Mouse (Mus musculus) CH12.LX (cell line): ENCODE data around the gene Zglp1. TPM values are rescaled to one million over a fixed set of nuclear protein-coding genes. Genes with fewer than 3 reads are reported as not detected.

ENCODE experiments used
- DNase-seq: peaks from one replicate; pipeline ENCODE4 v3.0.0-alpha.2; 2013; ENCODE audit errors: extremely low read depth
- H3K27ac ChIP-seq: 2 replicates; pipeline ENCODE4 v1.5.1; 2012; ENCODE audit warnings: low read depth, mild to moderate bottlenecking, control low read depth, moderate library complexity; ENCODE audit not compliant: insufficient read depth
- H3K27me3 ChIP-seq: replicated peaks from 2 replicates; pipeline ENCODE3; 2012; ENCODE audit warnings: inconsistent platforms
- H3K36me3 ChIP-seq, 2 experiments: replicated peaks in 1 of 2; 2 replicates each; pipeline versions ENCODE3 to v1.6.1; 2012; ENCODE audit warnings: inconsistent platforms in 1 of 2, low read length in 1 of 2, mild to moderate bottlenecking in 1 of 2, mixed read lengths in 1 of 2, moderate library complexity in 1 of 2; ENCODE audit not compliant: control insufficient read depth in 1 of 2, insufficient read depth in 1 of 2
- H3K4me1 ChIP-seq, 2 experiments: 2 replicates each; pipeline ENCODE4 v1.6.1; 2012; ENCODE audit warnings: inconsistent platforms in 1 of 2, moderate library complexity in 1 of 2; ENCODE audit not compliant: insufficient read depth in 2 of 2, control insufficient read depth in 1 of 2
- H3K4me2 ChIP-seq: 2 replicates; pipeline ENCODE4 v1.6.1; 2012; ENCODE audit warnings: low read depth, mild to moderate bottlenecking, control low read depth; ENCODE audit not compliant: poor library complexity, insufficient read depth, severe bottlenecking
- H3K4me3 ChIP-seq, 3 experiments: fragments of 150-350 bp in 1 of 3; sonication (generic) in 1 of 3; replicated peaks in 1 of 3; 2 replicates each; pipeline versions ENCODE3 to v1.5.1; 2011 to 2012; ENCODE audit warnings: low read depth in 2 of 3, low read length in 2 of 3, mild to moderate bottlenecking in 2 of 3, moderate library complexity in 2 of 3, control low read depth in 1 of 3, improper control_type of control experiment in 1 of 3, inconsistent platforms in 1 of 3, mixed read lengths in 1 of 3; ENCODE audit not compliant: poor library complexity in 1 of 3
- H3K79me2 ChIP-seq: replicated peaks from 2 replicates; pipeline ENCODE4 v1.6.1; 2012; ENCODE audit warnings: mild to moderate bottlenecking, moderate library complexity; ENCODE audit not compliant: control insufficient read depth, poor library complexity, insufficient read depth, severe bottlenecking; ENCODE audit errors: extremely low read depth
- H3K9ac ChIP-seq: 2 replicates; pipeline ENCODE4 v1.6.1; 2012; ENCODE audit warnings: low read depth, mild to moderate bottlenecking, control low read depth, moderate library complexity; ENCODE audit not compliant: insufficient read depth
- H3K9me3 ChIP-seq: replicated peaks from 2 replicates; pipeline ENCODE3; 2012; ENCODE audit warnings: low read length, inconsistent platforms, mixed read lengths
- BHLHE40 ChIP-seq: IDR thresholded peaks from 2 replicates; pipeline ENCODE4 v1.6.1; 2011; ENCODE audit warnings: mild to moderate bottlenecking, low read depth, low read length, improper control_type of control experiment
- CHD2 ChIP-seq: IDR thresholded peaks from 2 replicates; pipeline ENCODE4 v1.6.1; 2011; ENCODE audit warnings: low read length, improper control_type of control experiment
- E2F4 ChIP-seq: IDR thresholded peaks from 2 replicates; pipeline ENCODE4 v1.6.1; 2011; ENCODE audit warnings: low read depth, low read length, improper control_type of control experiment; ENCODE audit not compliant: insufficient replicate concordance
- ETS1 ChIP-seq: conservative IDR thresholded peaks from 2 replicates; pipeline ENCODE4 v1.6.1; 2012; ENCODE audit warnings: low read depth, mild to moderate bottlenecking, inconsistent platforms, low read length, improper control_type of control experiment, moderate library complexity
- HCFC1 ChIP-seq: IDR thresholded peaks from 2 replicates; pipeline ENCODE4 v1.6.1; 2012; ENCODE audit warnings: low read depth, mild to moderate bottlenecking, inconsistent platforms, low read length, improper control_type of control experiment
- JUN ChIP-seq: IDR thresholded peaks from 2 replicates; pipeline ENCODE4 v1.6.1; 2011; ENCODE audit warnings: low read depth, mild to moderate bottlenecking, low read length, improper control_type of control experiment, moderate library complexity; ENCODE audit not compliant: insufficient read depth
- JUND ChIP-seq: conservative IDR thresholded peaks from 2 replicates; pipeline ENCODE4 v1.6.1; 2011; ENCODE audit warnings: low read depth, low read length, improper control_type of control experiment
- KAT2A ChIP-seq: IDR thresholded peaks from 2 replicates; pipeline ENCODE4 v1.6.1; 2012; ENCODE audit warnings: low read length, improper control_type of control experiment, inconsistent platforms; ENCODE audit not compliant: insufficient replicate concordance
- MAX ChIP-seq: IDR thresholded peaks from 2 replicates; pipeline ENCODE4 v1.6.1; 2011; ENCODE audit warnings: low read length, improper control_type of control experiment
- MAZ ChIP-seq: IDR thresholded peaks from 2 replicates; pipeline ENCODE4 v1.6.1; 2012; ENCODE audit warnings: low read depth, mild to moderate bottlenecking, inconsistent platforms, low read length, improper control_type of control experiment, moderate library complexity
- MXI1 ChIP-seq: IDR thresholded peaks from 2 replicates; pipeline ENCODE4 v1.6.1; 2011; ENCODE audit warnings: mild to moderate bottlenecking, low read depth, low read length, improper control_type of control experiment
- MYC ChIP-seq: IDR thresholded peaks from 2 replicates; pipeline ENCODE4 v1.6.1; 2011; ENCODE audit warnings: low read depth, mild to moderate bottlenecking, improper control_type of control experiment, low read length
- NRF1 ChIP-seq: IDR thresholded peaks from 2 replicates; pipeline ENCODE4 v1.6.1; 2014; ENCODE audit warnings: low read depth, mild to moderate bottlenecking, inconsistent platforms, low read length, improper control_type of control experiment, moderate library complexity
- PAX5 ChIP-seq: IDR thresholded peaks from 2 replicates; pipeline ENCODE4 v1.6.1; 2012; ENCODE audit warnings: low read length, inconsistent platforms, mixed read lengths
- POLR2A ChIP-seq: IDR thresholded peaks from 2 replicates; pipeline ENCODE4 v1.6.1; 2011; ENCODE audit warnings: low read depth, mild to moderate bottlenecking, improper control_type of control experiment, low read length
- POLR2AphosphoS2 ChIP-seq: IDR thresholded peaks from 2 replicates; pipeline ENCODE4 v1.6.1; 2011; ENCODE audit warnings: low read depth, low read length, improper control_type of control experiment
- RAD21 ChIP-seq: IDR thresholded peaks from 2 replicates; pipeline ENCODE4 v1.6.1; 2011; ENCODE audit warnings: low read depth, mild to moderate bottlenecking, low read length, improper control_type of control experiment, moderate library complexity
- SIN3A ChIP-seq: IDR thresholded peaks from 2 replicates; pipeline ENCODE4 v1.6.1; 2012; ENCODE audit warnings: low read length, improper control_type of control experiment, inconsistent platforms
- SMC3 ChIP-seq: IDR thresholded peaks from 2 replicates; pipeline ENCODE4 v1.6.1; 2011; ENCODE audit warnings: low read depth, low read length, improper control_type of control experiment
- TBP ChIP-seq: conservative IDR thresholded peaks from 2 replicates; pipeline ENCODE4 v1.6.1; 2011; ENCODE audit warnings: low read depth, low read length, improper control_type of control experiment
- TCF12 ChIP-seq: IDR thresholded peaks from 2 replicates; pipeline ENCODE4 v1.6.1; 2014; ENCODE audit warnings: low read depth, mild to moderate bottlenecking, inconsistent platforms, low read length, improper control_type of control experiment
- UBTF ChIP-seq: IDR thresholded peaks from 2 replicates; pipeline ENCODE4 v1.6.1; 2012; ENCODE audit warnings: low read depth, mild to moderate bottlenecking, inconsistent platforms, low read length, improper control_type of control experiment, moderate library complexity
- USF1 ChIP-seq: IDR thresholded peaks from 2 replicates; pipeline ENCODE4 v1.6.1; 2014; ENCODE audit warnings: low read depth, mild to moderate bottlenecking, inconsistent platforms, low read length, improper control_type of control experiment
- ZC3H11A ChIP-seq: IDR thresholded peaks from 2 replicates; pipeline ENCODE4 v1.6.1; 2012; ENCODE audit warnings: low read depth, mild to moderate bottlenecking, inconsistent platforms, low read length, improper control_type of control experiment
- ZKSCAN1 ChIP-seq: IDR thresholded peaks from 2 replicates; pipeline ENCODE4 v1.6.1; 2012; ENCODE audit warnings: low read depth, inconsistent platforms, low read length, improper control_type of control experiment, borderline replicate concordance
- ZNF384 ChIP-seq: IDR thresholded peaks from 2 replicates; pipeline ENCODE4 v1.6.1; 2012; ENCODE audit warnings: low read depth, low read length, improper control_type of control experiment, inconsistent platforms
- dilution Hi-C: fragments of 300-500 bp; cut with MboI; formaldehyde crosslinking; loops from 2 replicates; pipeline ENCODE4 v1.14.3; 2020; ENCODE audit warnings: low sequenced_read_pairs; ENCODE audit not compliant: extremely low pct_unique_long_range_greater_than_20kb, extremely low pct_ligation_motif_present
- in situ Hi-C: fragments of 300-500 bp; cut with MboI; formaldehyde crosslinking; loops from 3 replicates; pipeline ENCODE4 v1.14.3; 2019; ENCODE audit warnings: low sequenced_read_pairs, low pct_ligation_motif_present, low pct_unique_long_range_greater_than_20kb, mixed read lengths
- polyA plus RNA-seq: library from polyadenylated mRNA; unstranded; fragments of >175 nt; gene quantifications from 2 replicates; pipeline ENCODE4 v1.2.1, GENCODE M21; 2012; ENCODE audit warnings: low read depth; ENCODE audit not compliant: insufficient read length
- total RNA-seq, 2 experiments: library from RNA; depleted of rRNA; stranded (reverse); fragments of 300-350 nt in 1 of 2; fragments of >200 nt in 1 of 2; gene quantifications; 2 replicates each; pipeline ENCODE4 v1.2.3; 2012 to 2014

The Zglp1 gene
- total and polyA plus RNA-seq, 3 experiments, result 0.87 to 1.3 TPM; not detected in 1

DNA sequence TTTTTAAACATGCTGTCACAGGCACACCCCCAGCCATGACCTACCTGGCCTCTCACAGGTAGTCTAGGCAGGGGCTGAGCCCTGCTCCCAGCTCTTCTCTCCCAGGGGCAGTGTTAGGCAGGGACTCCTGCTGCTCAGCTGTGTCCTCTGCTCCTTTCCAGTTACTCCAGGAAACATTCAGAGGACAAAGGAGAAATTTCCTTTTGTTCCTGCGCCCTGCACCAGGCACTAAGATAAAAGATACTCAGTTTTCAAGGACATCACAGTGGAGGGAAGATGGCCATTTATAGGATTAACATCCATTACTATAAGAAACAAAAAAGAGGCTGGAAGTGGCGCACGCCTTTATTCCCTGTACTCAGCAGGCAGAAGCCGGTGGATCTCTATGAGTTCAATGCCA lies 29.1 kb upstream of the Zglp1 start:
- H3K79me2 ChIP-seq, result peaks cover 5% of the 10 kb centered on the region
- H3K27ac ChIP-seq, result no peak overlapping the region
- in situ Hi-C loops (no loop called here), dilution Hi-C loops (no loop called here)
- DNase-seq, result no peak
- no peaks in the 10 kb centered on the region for H3K9me3 ChIP-seq
- H3K36me3 ChIP-seq, result peaks cover 5 to 19% of the 10 kb centered on the region in 2 experiments
- no peak overlapping the region for H3K4me2 ChIP-seq
- no peak for TF ChIP-seq TCF12
- TF ChIP-seq ETS1, result no peak
- TF ChIP-seq ZNF384, result no peak
- TF ChIP-seq HCFC1, result no peak
- TF ChIP-seq MYC, result no peak
- TF ChIP-seq NRF1, result no peak
- TF ChIP-seq JUN, result no peak
- no peak for TF ChIP-seq MAX
- no peak for TF ChIP-seq TBP
- TF ChIP-seq ZC3H11A, result no peak
- no peak for TF ChIP-seq SIN3A
- no peak for TF ChIP-seq BHLHE40
- no peak for TF ChIP-seq UBTF
- no peak for TF ChIP-seq MAZ
- TF ChIP-seq RAD21, result no peak
- no peak for TF ChIP-seq E2F4
- no peak for TF ChIP-seq PAX5
- TF ChIP-seq MXI1, result no peak
- TF ChIP-seq SMC3, result no peak
- no peaks in the 10 kb centered on the region for H3K27me3 ChIP-seq
- H3K4me3 ChIP-seq, result no peak overlapping the region
- no peak overlapping the region for H3K9ac ChIP-seq
- H3K4me1 ChIP-seq, result peaks cover 12 to 45% of the 10 kb centered on the region in 2 experiments

DNA sequence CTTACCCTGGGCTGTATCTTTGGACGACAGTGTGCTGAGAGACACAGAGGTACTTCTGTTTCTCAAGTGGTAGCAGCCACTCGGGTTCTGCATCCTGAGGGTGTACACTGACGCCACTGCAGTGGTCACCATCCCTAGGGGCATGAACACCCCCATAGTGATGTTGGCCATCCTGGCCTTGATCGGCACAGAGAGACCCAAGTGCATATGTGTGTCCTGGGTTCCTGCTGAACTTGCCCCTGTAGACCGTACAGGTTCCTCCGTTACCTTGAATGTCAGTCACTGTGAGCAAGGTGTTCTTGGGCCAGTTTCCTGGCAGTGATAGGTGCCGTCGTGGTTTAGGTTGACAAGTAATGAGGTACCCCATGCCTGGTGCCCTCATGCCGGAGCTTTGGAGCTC lies 26.5 kb upstream of the Zglp1 start:
- Histone ChIP-seq H3K9ac (no peak overlapping the region), H3K79me2 (peaks cover 30% of the 10 kb centered on the region), H3K27me3 (no peaks in the 10 kb centered on the region), H3K27ac (no peak overlapping the region), H3K4me1 (peaks cover 16 to 46% of the 10 kb centered on the region in 2 experiments), H3K9me3 (no peaks in the 10 kb centered on the region), H3K36me3 (peaks cover 27 to 44% of the 10 kb centered on the region in 2 experiments), H3K4me3 (no peak overlapping the region), H3K4me2 (no peak overlapping the region)
- no peak for DNase-seq
- no peak for TF ChIP-seq NRF1
- no peak for TF ChIP-seq USF1
- TF ChIP-seq TCF12, result no peak
- TF ChIP-seq ZKSCAN1, result no peak
- TF ChIP-seq ETS1, result no peak
- no peak for TF ChIP-seq POLR2A
- no peak for TF ChIP-seq JUND
- TF ChIP-seq CHD2, result no peak
- TF ChIP-seq MXI1, result no peak
- no peak for TF ChIP-seq POLR2AphosphoS2
- no peak for TF ChIP-seq KAT2A
- in situ Hi-C loops (loop anchor here (5.0 kb wide), 1 partner anchor 39 kb away; the partner anchor contains the start of gene Tyk2), dilution Hi-C loops (no loop called here)
